Mouse (Mus musculus) cerebellum, postnatal 25 days (tissue): Measurements from ENCODE around the gene Cysrt1.
A peak's percentile ranks its signal among the peaks of the same experiment; 100 is the strongest.

Experiments
- DNase-seq, 2 experiments: peaks; one replicate each; pipeline ENCODE4 v3.0.0; 2021; ENCODE audit warnings: mixed read lengths in 2 of 2

Cysrt1 gene

GRCm38 (mm10) chr2:25234551-25235220 lies 7.6 kb downstream of the Cysrt1 start:
- peak in 1 of 2 experiments; percentile 17 for DNase-seq

- peak in 1 of 2 experiments; percentile 2 for DNase-seq
Measured at GRCm38 (mm10) chr2:25234050-25234449, 8.2 kb downstream of the Cysrt1 start, which contains the start of gene Slc34a3. TSS of gene Slc34a3 (minus strand) at chr2:25234364.

GRCm38 (mm10) chr2:25233421-25233820 lies 8.8 kb downstream of the Cysrt1 start:
- DNase-seq, result peak in 1 of 2 experiments; percentile 8

GRCm38 (mm10) chr2:25231038-25231437 lies 11.2 kb downstream of the Cysrt1 start:
- no peak for DNase-seq

GRCm38 (mm10) chr2:25230581-25230980 lies 11.7 kb downstream of the Cysrt1 start:
- peak in 1 of 2 experiments; percentile 12 for DNase-seq

GRCm38 (mm10) chr2:25229582-25229981 lies 12.7 kb downstream of the Cysrt1 start:
- no peak for DNase-seq

GRCm38 (mm10) chr2:25228995-25229530 lies 13.2 kb downstream of the Cysrt1 start:
- DNase-seq, result peak in 1 of 2 experiments; percentile 33

- peak; percentile 85 to 90 for DNase-seq
Measured at GRCm38 (mm10) chr2:25228431-25228889, 13.8 kb downstream of the Cysrt1 start.

GRCm38 (mm10) chr2:25227406-25227805 lies 14.8 kb downstream of the Cysrt1 start:
- DNase-seq, result peak in 1 of 2 experiments; percentile 12

- peak in 1 of 2 experiments; percentile 50 for DNase-seq
Measured at GRCm38 (mm10) chr2:25226864-25227263, 15.4 kb downstream of the Cysrt1 start.

- peak in 1 of 2 experiments; percentile 4 for DNase-seq
Measured at GRCm38 (mm10) chr2:25225811-25226379, 16.4 kb downstream of the Cysrt1 start.

- DNase-seq, result peak; percentile 96 to 97
Measured at GRCm38 (mm10) chr2:25224766-25225752, 17.2 kb downstream of the Cysrt1 start.

- DNase-seq, result no peak
Measured at GRCm38 (mm10) chr2:25224492-25224765, 17.8 kb downstream of the Cysrt1 start, which contains the start of gene Tubb4b. TSS of gene Tubb4b (minus strand) at chr2:25224702.

- DNase-seq, result peak in 1 of 2 experiments; percentile 85
Measured at GRCm38 (mm10) chr2:25223681-25224491, 18.4 kb downstream of the Cysrt1 start.

GRCm38 (mm10) chr2:25221331-25221772 lies 20.9 kb downstream of the Cysrt1 start:
- no peak for DNase-seq

- no peak for DNase-seq
Measured at GRCm38 (mm10) chr2:25218445-25218844, 23.8 kb downstream of the Cysrt1 start, which contains the start of gene Fam166a. TSS of gene Fam166a (plus strand) at chr2:25218745.

- DNase-seq, result no peak
Measured at GRCm38 (mm10) chr2:25217666-25218065, 24.6 kb downstream of the Cysrt1 start.

- DNase-seq, result no peak
Measured at GRCm38 (mm10) chr2:25214444-25214843, 27.8 kb downstream of the Cysrt1 start, which contains the start of gene Stpg3. TSS of gene Stpg3 (minus strand) at chr2:25214637.

GRCm38 (mm10) chr2:25213266-25213865 lies 28.9 kb downstream of the Cysrt1 start:
- DNase-seq, result no peak

- DNase-seq, result peak; percentile 92
Measured at GRCm38 (mm10) chr2:25211121-25211670, 31.1 kb downstream of the Cysrt1 start, which contains the start of gene Nelfb. TSS of gene Nelfb (minus strand) at chr2:25211489.

- no peak for DNase-seq
Measured at GRCm38 (mm10) chr2:25210686-25211085, 31.6 kb downstream of the Cysrt1 start.
